Mouse (Mus musculus) kidney, embryonic 14.5 days (tissue): ENCODE data around the gene Ankfn1. TPM values are rescaled to one million over a fixed set of nuclear protein-coding genes. Genes with fewer than 3 reads are reported as not detected.

Experiments used
- ATAC-seq: fragments of 200-750 bp; cut with Nextera tagmentation; 2 replicates; pipeline ENCODE4 v1.8.0; 2017; ENCODE audit warnings: moderate number of reproducible peaks, mild to moderate bottlenecking, moderate TSS enrichment, moderate library complexity; ENCODE audit not compliant: low FRiP score, low TSS enrichment
- H3K27ac ChIP-seq: fragments of 300-500 bp; sonication (generic); 2 replicates; pipeline ENCODE4 v1.5.1; 2014; ENCODE audit warnings: low read depth, mild to moderate bottlenecking, low read length, moderate library complexity, mixed read lengths
- H3K27me3 ChIP-seq: fragments of 300-500 bp; sonication (generic); 2 replicates; pipeline ENCODE4 v1.6.1; 2014; ENCODE audit warnings: mild to moderate bottlenecking, low read length; ENCODE audit not compliant: control insufficient read depth, insufficient read depth
- H3K36me3 ChIP-seq: fragments of 300-500 bp; sonication (generic); 2 replicates; pipeline ENCODE4 v1.6.1; 2014; ENCODE audit warnings: low read length, mixed read lengths; ENCODE audit not compliant: control insufficient read depth, insufficient read depth
- H3K4me1 ChIP-seq: fragments of 300-500 bp; sonication (generic); 2 replicates; pipeline ENCODE4 v1.6.1; 2014; ENCODE audit warnings: low read length, mixed read lengths; ENCODE audit not compliant: control insufficient read depth, insufficient read depth
- H3K4me2 ChIP-seq: fragments of 300-500 bp; sonication (generic); replicated peaks from 2 replicates; pipeline ENCODE4 v1.6.1; 2014; ENCODE audit warnings: low read depth, mild to moderate bottlenecking, low read length
- H3K4me3 ChIP-seq: fragments of 300-500 bp; sonication (generic); 2 replicates; pipeline ENCODE4 v1.5.1; 2014; ENCODE audit warnings: mild to moderate bottlenecking, low read length
- H3K9ac ChIP-seq: fragments of 300-500 bp; sonication (generic); 2 replicates; pipeline ENCODE4 v1.6.1; 2014; ENCODE audit warnings: low read depth, mild to moderate bottlenecking, low read length, moderate library complexity
- H3K9me3 ChIP-seq: fragments of 300-500 bp; sonication (generic); 2 replicates; pipeline ENCODE4 v1.6.1; 2016; ENCODE audit warnings: low read length; ENCODE audit not compliant: control insufficient read depth
- WGBS: fragments of 180-500 bp; shearing (Covaris S2); extraction: QIAGEN DNeasy Blood & Tissue Kit; methylation state at CpG from one replicate; pipeline ENCODE4 v1.1.7; 2014; 5-methylcytosine and 5-hydroxymethylcytosine counted together
- polyA plus RNA-seq: library from polyadenylated mRNA; unstranded; fragments of >200 nt; fragmentation: Nextera tagmentation; extraction: Ambion mirVana; gene quantifications from 2 replicates; pipeline ENCODE4 v1.2.1, GENCODE M21; 2014

Ankfn1 gene
- polyA plus RNA-seq, 1 experiment from 2014 or later, result not detected

DNA sequence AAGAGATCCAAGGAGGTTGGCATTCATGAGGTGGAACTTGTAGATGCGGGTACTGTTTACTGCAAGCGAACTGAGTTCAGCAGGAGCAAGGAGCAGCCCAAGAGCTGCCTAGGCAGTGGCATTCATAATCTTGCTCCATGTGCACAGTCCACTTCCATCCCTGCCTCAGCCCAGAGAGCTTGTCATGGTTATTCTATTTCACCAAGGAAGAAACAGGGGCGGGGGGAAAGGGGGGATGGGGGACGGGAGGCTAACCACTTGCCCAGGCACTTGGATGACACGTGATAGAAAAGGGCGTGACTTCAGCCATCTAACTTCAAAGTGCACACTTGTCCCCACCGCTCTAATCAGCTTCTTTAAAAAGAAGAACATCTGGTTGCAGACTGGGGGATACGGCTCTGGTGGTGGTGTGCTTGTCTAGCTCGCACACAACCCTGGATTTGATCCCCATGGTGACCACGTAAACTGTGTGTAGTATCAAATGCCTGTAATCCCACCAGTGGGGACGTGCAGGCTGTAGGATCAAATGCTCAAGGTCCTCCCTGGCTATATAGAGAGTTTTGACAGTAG is 203.1 kb downstream of the Ankfn1 start:
- Histone ChIP-seq H3K4me2 (no peak overlapping the region), H3K9me3 (no peaks in the 10 kb centered on the region), H3K27me3 (no peaks in the 10 kb centered on the region), H3K36me3 (no peaks in the 10 kb centered on the region), H3K27ac (no peak overlapping the region), H3K9ac (no peak overlapping the region), H3K4me1 (no peaks in the 10 kb centered on the region), H3K4me3 (no peak overlapping the region)
- ATAC-seq, result 0 out of 2 replicates have a peak, but pooled peaks have one; percentile 35
- WGBS, result 26% methylated on average over 11 of the region's 11 CpGs

DNA sequence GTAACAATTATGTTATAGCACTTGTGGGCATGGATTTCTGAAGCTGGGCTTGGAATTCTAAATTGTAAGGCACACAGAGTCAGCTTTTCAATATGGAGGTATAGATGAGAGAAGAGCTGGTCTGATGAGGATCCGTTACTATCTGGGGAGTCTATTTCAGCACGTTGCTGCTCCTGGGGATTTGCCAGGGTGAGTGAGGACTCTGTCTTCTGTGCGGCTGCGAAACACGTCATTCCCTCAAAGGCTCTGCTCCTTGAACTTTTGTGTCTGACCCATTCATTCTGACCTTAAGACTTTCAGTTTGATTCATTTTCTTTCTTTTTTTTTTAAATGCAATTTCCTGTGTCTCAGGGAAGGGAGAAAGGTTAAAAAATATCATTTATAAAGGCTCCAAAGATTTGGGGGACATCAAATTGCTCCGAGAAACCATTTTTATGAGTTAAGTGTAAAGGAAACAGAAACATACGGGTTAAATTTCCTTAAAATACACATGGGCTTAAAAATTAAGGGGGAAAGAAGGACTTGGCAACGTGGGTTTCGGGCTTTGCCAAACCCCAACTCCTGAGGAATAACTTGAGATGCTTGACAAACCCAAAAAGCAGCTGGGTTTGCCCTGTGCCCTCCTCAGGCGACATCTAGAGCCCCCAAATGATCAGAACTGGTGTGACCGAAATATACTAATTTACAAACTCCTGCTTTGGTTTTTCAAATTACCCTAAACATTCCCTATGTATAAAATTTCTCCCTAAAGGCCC is 207.9 kb downstream of the Ankfn1 start:
- Histone ChIP-seq H3K27me3 (no peaks in the 10 kb centered on the region), H3K9me3 (no peaks in the 10 kb centered on the region), H3K4me1 (no peaks in the 10 kb centered on the region), H3K27ac (no peak overlapping the region), H3K4me2 (no peak overlapping the region), H3K36me3 (no peaks in the 10 kb centered on the region), H3K4me3 (no peak overlapping the region), H3K9ac (no peak overlapping the region)
- ATAC-seq, result no peak
- WGBS, result 66% methylated on average over 11 of the region's 11 CpGs

- no peaks in the 10 kb centered on the region for H3K9me3 ChIP-seq
- H3K36me3 ChIP-seq, result no peaks in the 10 kb centered on the region
- no peak for ATAC-seq
- H3K4me3 ChIP-seq, result no peak overlapping the region
- H3K9ac ChIP-seq, result no peak overlapping the region
- no peaks in the 10 kb centered on the region for H3K27me3 ChIP-seq
- H3K4me2 ChIP-seq, result no peak overlapping the region
- H3K4me1 ChIP-seq, result no peaks in the 10 kb centered on the region
- WGBS, result 68% methylated on average over 4 of the region's 4 CpGs
- H3K27ac ChIP-seq, result no peak overlapping the region
Measured at GRCm38 (mm10) chr11:89568246-89568645, 209.2 kb downstream of the Ankfn1 start.

- H3K9me3 ChIP-seq, result no peaks in the 10 kb centered on the region
- H3K27me3 ChIP-seq, result no peaks in the 10 kb centered on the region
- 79% methylated on average over 11 of the region's 11 CpGs for WGBS
- H3K27ac ChIP-seq, result no peak overlapping the region
- H3K4me1 ChIP-seq, result no peaks in the 10 kb centered on the region
- no peaks in the 10 kb centered on the region for H3K36me3 ChIP-seq
- H3K4me3 ChIP-seq, result no peak overlapping the region
- H3K9ac ChIP-seq, result no peak overlapping the region
- no peak for ATAC-seq
- H3K4me2 ChIP-seq, result no peak overlapping the region
Measured at GRCm38 (mm10) chr11:89551441-89551840, 226.0 kb downstream of the Ankfn1 start.

GRCm38 (mm10) chr11:89550921-89551320 is 226.5 kb downstream of the Ankfn1 start:
- WGBS, result 76% methylated on average over 3 of the region's 3 CpGs
- no peak for ATAC-seq
- no peak overlapping the region for H3K9ac ChIP-seq
- no peaks in the 10 kb centered on the region for H3K27me3 ChIP-seq
- H3K9me3 ChIP-seq, result no peaks in the 10 kb centered on the region
- H3K4me1 ChIP-seq, result no peaks in the 10 kb centered on the region
- no peak overlapping the region for H3K27ac ChIP-seq
- no peak overlapping the region for H3K4me3 ChIP-seq
- no peak overlapping the region for H3K4me2 ChIP-seq
- no peaks in the 10 kb centered on the region for H3K36me3 ChIP-seq

GRCm38 (mm10) chr11:89548786-89549185 is 228.7 kb downstream of the Ankfn1 start:
- H3K36me3 ChIP-seq, result no peaks in the 10 kb centered on the region
- no peak for ATAC-seq
- no peaks in the 10 kb centered on the region for H3K9me3 ChIP-seq
- H3K4me3 ChIP-seq, result no peak overlapping the region
- H3K9ac ChIP-seq, result no peak overlapping the region
- peaks cover 7% of the 10 kb centered on the region; the same call in 1 of the 2 replicates for H3K4me1 ChIP-seq
- 45% methylated on average over 4 of the region's 4 CpGs for WGBS
- no peak overlapping the region for H3K4me2 ChIP-seq
- no peaks in the 10 kb centered on the region; the same call in 1 of the 2 replicates for H3K27me3 ChIP-seq
- H3K27ac ChIP-seq, result no peak overlapping the region

GRCm38 (mm10) chr11:89546164-89546563 is 231.3 kb downstream of the Ankfn1 start:
- no peak overlapping the region for H3K27ac ChIP-seq

GRCm38 (mm10) chr11:89544856-89545817 is 232.3 kb downstream of the Ankfn1 start:
- Histone ChIP-seq H3K4me1 (peaks cover 7% of the 10 kb centered on the region; the same call in 1 of the 2 replicates), H3K9me3 (0 out of 2 replicates have a peak, but pooled peaks cover 4% of the 10 kb centered on the region), H3K4me3 (peak overlapping the region; percentile 18), H3K27ac (no peak overlapping the region), H3K9ac (peak overlapping the region; percentile 45; the same call in 1 of the 2 replicates), H3K4me2 (peak overlapping the region; percentile 38), H3K27me3 (no peaks in the 10 kb centered on the region; the same call in 1 of the 2 replicates), H3K36me3 (no peaks in the 10 kb centered on the region)
- no peak for ATAC-seq
- 5% methylated on average over 29 of the region's 29 CpGs for WGBS

More at GRCm38 (mm10) chr11:89546164-89546563, 231.3 kb downstream of the Ankfn1 start:
- peak; percentile 68; the same call in 1 of the 2 replicates for ATAC-seq
- 37% methylated on average over 7 of the region's 7 CpGs for WGBS
- H3K4me2 ChIP-seq, result no peak overlapping the region
- peaks cover 7% of the 10 kb centered on the region; the same call in 1 of the 2 replicates for H3K4me1 ChIP-seq
- H3K4me3 ChIP-seq, result no peak overlapping the region
- no peak overlapping the region for H3K9ac ChIP-seq
- H3K36me3 ChIP-seq, result no peaks in the 10 kb centered on the region
- no peaks in the 10 kb centered on the region; the same call in 1 of the 2 replicates for H3K27me3 ChIP-seq
- H3K9me3 ChIP-seq, result 0 out of 2 replicates have a peak, but pooled peaks cover 4% of the 10 kb centered on the region
